Mouse (Mus musculus): Measurements from ENCODE around the gene Mrps10. TPM values are rescaled to one million over a fixed set of nuclear protein-coding genes. Genes with fewer than 3 reads are reported as not detected.
A peak's percentile ranks its signal among the peaks of the same experiment; 100 is the strongest.
"Not testable (repeated sequence)": the region's sequence is repeated elsewhere in the genome, so short reads cannot be mapped to it uniquely, and the experiment has no call there.

The Mrps10 gene
- total RNA-seq, 4 experiments from 2014 or later: 32.8 to 35.3 (median 33.8) TPM

DNA sequence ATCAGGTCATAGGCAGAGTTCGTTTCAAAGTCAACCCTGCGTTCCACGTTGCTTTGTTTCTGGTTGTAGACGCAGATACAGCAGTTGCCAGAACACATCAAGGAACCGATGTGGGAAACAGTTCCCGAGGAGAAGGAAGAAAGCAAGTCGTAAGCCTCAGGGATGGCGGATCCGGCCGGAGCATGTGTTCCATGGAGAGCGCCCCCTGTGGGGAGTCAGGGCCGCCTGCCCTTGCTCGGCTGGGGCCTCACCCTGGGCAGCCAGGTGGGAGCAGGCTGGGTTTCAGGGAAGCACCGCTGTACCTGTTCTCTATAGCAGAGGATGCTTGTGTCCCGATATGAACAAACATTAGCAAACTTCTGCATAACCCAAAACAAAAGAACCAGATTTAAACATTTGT, 9.4 kb downstream of the Mrps10 start:
- DNase-seq (ENCODE audit: low spot score in 2 of 2): no peak

DNA sequence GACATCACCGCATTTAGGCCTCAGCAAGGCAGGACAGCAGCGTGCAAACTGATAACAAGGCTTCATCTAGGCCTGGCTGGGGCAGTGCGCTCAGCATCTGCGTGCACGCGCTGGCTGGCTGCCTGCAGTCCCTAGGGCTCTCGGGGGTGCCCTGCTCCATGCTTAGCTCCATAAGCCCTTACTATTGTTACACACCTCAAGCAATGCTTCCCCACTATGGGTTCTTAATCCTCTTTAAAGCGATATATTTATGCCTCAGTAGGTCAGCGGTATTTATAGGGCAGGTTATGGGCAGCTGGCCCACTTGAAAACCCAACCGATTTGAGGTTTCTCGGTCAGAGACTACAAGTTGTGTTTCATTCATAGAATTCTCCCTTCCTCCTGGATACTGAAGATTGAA, 13.2 kb downstream of the Mrps10 start:
- DNase-seq (ENCODE audit: low spot score in 2 of 2): no peak

DNA sequence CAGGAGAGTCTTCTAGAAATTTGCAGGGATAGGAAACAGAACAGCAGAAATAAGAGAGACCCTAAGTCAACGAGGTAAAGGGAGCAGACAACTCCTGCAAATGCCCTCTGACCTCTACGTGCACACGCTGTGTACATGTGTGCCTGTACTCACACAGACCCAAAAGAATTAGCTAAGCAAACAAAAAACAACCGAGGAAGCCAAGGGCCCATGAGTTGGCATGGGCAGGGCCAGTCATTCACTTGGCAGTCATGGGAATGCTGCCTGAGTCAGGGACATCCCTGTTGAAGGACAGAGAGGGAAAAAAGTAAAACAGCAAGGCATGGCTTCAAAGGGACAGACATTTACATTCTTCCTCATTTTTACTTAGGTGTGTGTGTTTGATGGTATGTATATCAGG, 14.6 kb downstream of the Mrps10 start:
- DNase-seq (ENCODE audit: low spot score in 2 of 2): no peak

DNA sequence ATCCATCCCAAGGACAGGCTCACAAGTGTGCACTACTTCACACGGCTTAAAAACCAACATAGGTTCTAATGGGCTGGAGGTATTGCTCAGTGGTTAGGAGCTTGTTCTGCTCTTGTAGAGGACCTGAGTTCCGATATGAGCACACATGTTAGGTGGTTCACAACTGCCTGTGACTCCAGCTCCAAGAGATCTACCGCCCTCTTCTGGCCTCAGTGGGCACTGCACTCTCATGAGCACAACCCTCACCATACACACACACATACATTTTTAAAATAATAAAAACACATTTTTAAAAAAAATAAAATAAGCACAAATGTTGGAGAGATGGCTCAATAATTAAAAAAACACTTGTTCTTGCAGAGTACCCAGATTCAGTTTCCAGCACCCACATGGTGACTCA, 15.4 kb downstream of the Mrps10 start:
- no peak for DNase-seq (ENCODE audit: low spot score in 2 of 2)

DNA sequence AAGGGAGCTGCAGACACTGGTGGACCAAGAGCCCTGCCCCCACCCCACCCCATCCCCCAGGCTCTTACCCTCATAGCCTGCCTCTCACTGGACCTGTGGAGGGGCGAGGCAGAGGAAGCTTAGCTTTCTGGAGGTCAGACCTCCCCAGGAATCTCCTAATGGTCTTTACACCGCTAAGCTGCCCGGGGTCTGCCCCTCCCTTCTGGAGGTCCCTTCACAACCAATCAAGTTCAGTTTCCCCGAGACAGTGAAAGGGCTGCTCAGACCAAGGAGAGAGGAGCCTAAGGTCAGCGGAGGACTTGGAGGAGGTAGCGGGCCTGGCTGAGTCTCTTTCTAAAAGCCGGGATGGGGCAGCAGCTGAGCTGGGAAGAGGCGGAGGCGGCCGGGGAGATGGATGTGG, 16.5 kb downstream of the Mrps10 start, which contains the start of gene Guca1b:
Gene Guca1b, plus strand, starts transcription at position 249 of the 400 bp plus-strand sequence.
- no peak for DNase-seq (ENCODE audit: low spot score in 2 of 2)

DNA sequence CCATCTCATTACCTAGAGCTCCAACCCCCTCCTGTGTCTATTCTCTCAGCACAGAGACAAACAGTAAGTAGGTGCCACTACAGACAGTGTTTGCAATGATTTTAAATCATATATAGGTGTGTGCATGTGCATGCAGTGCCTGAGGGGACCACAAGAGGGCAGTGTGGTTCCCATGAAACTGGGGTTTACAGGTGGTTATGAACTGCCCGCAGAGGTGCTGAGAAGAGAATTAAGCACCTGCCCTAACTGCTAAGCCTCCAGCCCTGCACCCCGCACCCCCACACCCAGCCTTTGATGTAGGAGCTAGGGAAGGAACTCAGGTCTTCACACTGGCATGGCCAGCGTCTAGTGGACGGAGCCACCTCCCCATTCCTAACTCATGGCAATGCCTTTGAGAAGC, 18.0 kb downstream of the Mrps10 start:
- DNase-seq (ENCODE audit: low spot score in 2 of 2): peak in 1 of 2 experiments; percentile 18

DNA sequence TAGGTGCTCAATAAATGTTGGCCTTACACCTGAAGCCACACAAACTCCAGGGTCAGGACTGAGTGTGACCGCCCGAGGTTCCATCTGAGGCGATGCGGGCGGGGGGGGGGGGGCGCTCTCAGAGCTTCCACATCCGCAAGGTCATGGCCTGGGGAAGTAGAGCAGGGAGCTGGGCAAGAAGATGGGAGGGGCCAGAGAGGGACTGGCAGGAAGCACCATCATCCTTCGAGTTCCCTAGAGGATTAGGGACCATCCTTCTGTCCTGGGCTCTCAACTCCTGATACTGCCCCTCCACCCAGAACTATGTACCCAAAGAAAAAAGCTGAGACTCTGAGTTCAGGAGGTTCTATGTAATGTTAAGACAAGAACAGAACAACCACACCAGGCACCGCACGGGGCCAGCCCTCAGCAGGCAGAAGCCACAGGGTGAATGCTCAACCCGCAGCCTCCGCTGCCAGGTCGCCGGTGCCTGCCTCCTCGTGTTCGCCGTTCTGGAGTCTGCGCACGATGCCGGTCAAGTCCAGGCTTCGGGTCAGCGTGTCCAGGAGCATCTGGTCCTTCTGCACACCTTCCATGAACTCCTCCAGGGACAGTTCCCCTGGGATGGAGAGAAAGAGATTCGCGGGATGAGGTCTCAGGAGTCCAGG, 25.7 kb downstream of the Mrps10 start:
- no peak for DNase-seq (ENCODE audit: low spot score in 2 of 2)

DNA sequence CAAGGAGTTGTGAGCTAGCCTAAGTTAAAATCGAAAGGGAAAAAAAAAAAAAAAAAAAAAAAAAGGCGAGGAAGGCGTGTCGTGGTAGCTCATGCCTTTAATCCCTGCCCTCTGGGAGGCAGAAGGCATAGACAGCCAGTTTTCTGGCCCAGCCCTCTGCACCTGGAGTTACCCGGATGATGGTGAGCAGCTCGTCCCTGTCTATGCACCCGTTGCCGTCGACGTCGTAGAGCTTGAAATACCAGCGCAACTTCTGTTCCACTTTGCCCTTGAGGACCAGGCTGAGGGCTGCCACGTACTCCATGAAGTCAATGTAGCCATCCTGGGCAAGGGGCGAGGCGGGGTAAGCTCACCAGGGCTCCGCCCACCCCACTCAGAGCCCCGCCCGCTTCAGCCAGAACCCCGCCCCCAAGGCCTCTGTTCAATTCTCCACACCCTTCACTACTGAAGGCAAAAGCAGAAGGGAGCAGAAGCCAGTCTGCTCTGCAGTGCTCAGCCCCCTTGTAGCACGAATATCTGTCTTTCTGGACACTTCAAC, 26.8 kb downstream of the Mrps10 start:
- no peak for DNase-seq (ENCODE audit: low spot score in 2 of 2)

DNA sequence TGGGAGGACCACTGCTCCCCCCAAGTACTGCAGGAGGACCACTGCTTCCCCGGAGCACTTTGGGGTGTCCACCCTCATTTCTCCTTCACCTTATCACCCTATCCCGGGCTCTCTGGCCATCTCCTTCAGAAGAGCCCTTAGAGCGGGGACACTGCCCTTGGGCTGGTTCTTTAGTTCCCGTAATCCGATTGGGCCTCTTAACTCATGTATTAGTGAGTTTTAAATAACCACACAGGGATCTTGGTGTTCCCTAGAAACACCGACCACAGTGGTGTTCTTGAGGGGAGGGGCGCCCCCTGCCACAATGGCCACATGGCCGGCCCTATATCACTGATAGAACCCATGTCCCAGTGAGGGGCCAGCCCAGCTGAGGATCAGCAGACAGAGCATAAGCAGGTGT, 30.4 kb downstream of the Mrps10 start:
- DNase-seq (ENCODE audit: low spot score in 2 of 2): no peak

DNA sequence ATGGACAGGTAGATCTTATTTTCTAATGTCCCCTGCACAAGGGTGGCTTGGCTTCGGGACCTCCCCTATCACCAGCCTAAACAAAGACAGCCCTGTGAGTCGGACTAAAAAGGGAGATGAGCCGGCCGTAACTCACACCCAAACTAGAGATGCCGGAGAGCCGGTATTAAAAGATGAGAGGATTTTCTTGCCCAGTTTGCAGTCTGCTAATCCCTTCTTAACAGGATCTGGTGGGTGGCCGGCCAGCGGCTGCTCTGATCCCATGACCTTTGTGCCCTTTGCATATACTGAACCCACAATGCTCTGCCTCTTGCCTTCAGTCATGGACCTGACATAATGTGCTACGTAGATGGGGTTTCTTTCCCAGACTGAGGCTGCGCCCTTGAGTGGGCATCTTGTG, 31.8 kb downstream of the Mrps10 start, which contains the start of gene Guca1a:
Gene Guca1a, minus strand, starts transcription at position 134 of the 400 bp plus-strand sequence.
- no peak for DNase-seq (ENCODE audit: low spot score in 2 of 2)

DNA sequence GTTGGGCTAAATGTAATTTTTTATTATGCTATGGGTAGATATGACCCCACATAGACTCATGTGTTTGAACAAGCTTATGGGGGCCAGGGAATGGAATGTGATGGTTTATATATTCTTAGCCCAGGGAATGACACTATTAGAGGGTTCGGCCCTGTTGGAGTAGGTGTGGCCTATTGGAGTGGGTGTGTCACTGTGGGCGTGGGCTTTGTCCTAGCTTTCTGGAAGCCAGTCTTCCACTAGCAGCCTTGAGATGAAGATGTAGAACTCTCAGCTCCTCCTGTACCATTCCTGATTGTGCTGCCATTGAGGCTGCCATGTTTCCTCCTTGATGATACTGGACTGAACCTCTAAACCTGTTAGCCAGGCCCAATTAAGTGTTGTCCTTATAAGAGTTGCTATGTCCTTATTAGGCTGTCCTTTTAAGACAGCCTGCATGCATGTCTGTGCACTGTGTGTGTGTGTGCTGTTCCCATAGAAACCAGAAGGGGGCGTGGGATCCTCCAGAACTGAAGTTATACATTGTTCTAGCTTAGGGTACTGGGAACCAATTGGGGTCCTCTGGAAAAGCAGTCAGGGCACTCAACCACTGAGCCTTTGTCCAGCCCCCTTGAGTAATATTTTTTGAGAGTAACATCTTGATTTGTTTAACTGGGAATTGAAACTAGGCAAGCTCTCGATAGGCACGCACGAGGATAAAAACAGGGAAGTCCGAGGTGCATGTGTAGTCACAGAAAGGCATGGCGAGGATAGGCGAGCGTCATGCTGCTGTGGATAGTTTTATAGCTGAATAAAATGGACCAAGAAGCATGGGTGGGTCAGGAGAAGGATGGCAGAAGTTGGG, 39.2 kb downstream of the Mrps10 start:
- no peak for DNase-seq (ENCODE audit: low spot score in 2 of 2)

DNA sequence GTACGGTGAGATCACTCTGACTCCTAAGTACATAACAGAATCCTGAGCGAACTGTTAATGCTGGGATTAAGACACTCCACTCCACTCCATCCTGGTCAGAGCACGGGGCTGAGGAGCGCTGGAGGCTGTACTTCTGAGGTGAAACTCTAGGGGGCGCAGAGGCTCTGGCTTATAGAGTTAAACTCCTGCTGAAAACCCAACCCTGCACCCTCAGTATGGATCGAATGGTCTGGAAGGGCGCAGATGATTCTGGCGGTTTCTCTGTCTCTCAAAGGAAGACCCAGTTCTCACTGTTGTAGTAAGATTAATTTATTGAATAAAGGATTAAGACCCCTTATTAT, 39.8 kb downstream of the Mrps10 start:
- DNase-seq (ENCODE audit: low spot score in 2 of 2): peak in 1 of 2 experiments; percentile 31

DNA sequence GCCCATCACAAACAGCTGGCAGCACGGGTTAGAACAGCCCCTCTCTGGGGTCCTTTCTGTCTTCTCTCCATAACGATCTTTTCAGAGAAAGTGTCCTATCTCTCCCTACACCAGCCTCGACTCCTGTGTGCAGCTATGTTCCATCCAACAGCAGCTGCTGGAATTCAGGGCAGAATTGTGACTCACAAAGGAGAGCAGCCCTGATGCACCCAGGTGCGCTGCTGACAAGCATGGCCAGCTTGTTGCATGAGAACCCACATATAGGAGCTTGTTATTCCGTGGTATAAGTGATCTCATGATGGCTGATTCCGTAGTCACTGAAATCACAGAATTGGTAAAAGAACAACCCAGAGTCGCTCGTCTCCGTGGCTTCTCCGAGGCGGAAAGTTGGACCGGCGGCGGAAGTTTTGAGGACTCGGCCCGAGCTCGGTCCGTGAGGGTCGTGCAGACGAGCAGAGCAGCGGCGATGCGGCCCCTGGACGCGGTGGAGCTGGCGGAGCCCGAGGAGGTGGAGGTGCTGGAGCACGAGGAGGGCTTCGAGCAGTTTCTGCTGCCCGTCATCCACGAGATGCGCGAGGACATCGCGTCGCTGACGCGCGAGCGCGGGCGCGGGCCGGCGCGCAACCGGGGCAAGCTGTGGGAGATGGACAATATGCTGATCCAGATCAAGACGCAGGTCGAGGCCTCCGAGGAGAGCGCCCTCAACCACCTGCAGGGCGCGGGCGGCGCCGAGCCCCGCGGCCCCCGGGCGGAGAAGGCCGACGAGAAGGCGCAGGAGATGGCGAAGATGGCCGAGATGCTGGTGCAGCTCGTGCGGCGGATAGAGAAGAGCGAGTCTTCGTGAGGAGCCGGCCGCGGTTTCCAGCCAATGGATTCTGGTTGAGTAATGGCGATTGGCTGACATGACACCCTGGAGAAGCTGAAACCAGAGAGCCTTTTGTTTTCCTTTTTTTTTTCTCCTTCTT, 41.5 kb downstream of the Mrps10 start:
- DNase-seq (ENCODE audit: low spot score in 2 of 2): not testable (repeated sequence)

DNA sequence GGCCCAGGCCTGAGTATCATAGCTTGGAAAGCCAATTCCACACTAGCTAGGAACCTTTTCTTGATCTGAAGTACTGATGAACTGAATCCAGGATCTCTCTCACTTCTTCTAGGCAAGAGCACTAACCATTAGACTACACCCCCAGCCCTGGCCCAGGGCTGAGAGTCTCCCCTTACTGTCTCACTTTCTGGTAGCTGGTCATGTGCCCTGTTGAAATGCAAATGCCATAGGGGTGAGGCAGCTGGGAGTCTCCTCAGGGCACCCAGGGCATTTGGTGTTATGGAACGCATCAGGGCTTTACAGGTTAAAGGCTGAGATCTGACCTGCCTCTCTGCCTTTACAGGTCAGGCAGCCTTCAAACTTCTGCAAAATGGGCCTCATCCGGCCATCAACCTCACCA, 51.5 kb downstream of the Mrps10 start:
- no peak for DNase-seq (ENCODE audit: low spot score in 2 of 2)

DNA sequence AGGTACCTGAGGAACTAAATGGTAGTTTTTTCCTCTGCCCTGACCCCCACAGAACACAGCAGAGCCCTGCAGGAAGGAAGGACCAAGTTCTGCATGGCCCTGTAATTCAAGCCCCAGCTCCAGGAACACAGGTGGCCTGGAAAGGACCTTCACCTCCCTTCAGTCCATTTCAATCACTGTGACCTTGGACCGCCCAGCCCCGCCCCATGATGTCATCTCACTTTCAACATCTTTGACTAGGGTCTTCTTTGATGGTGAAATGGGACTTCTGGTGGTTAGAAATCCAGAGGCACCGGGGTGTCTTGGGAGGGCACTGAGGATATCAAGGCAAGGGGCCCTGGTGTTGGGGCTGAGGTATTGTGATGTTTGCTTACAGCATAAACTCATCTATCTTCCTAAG, 52.9 kb downstream of the Mrps10 start:
- no peak for DNase-seq (ENCODE audit: low spot score in 2 of 2)

DNA sequence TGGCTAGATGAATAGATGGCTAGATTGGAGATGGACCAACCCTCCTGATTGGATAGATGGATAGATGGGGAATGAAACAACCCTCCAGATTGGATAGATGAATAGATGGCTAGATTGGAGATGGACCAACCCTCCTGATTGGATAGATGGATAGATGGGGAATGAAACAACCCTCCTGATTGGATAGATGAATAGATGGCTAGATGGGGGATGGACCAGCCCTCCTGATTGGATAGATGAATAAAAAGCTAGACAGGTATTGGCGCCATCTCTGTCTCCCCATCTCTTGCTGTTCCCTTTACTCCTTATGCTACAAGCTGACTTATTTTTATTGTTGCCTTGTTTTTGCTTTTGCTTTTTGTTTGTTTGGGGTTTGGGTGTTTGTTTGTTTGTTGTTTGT, 53.9 kb downstream of the Mrps10 start:
- not testable (repeated sequence) for DNase-seq (ENCODE audit: low spot score in 2 of 2)

DNA sequence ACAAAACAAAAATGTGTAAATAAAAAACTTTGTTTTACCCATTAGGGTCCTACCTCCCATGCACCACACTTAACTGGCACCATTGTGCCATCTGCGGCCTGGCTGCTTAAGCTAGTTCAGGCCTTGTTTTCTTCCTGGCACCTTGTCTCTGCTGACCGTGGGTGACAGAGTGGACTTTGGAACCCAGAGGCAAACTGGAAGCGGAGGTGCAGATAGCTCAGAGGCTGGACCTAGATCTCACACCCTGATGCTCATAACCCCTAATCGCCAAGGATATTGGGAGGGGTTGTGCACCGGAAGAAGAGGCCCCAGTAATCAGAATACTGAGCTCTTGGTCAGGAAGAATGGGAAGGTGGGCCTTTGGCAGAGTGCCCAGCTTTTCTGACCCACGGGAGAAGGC, 55.5 kb downstream of the Mrps10 start:
- DNase-seq (ENCODE audit: low spot score in 2 of 2): no peak

DNA sequence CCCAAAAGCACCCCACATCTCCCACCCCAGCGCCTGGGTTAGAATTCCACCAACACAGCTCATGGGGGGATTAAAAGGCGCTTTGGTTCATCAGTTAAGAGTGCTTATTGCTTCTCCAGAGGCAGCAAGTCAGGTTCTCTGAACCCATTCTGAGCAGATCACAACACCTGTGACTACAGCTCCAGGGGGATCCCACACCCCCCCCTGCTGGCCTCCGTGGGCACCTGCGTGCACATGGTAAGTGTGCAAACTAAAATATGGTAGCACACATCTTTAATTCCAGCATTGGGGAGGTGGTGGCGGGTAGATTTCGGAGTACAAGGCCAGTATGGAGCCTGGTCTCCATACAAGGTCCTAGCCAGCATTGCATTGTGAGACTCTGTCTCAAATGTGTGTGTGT, 58.6 kb downstream of the Mrps10 start:
- DNase-seq (ENCODE audit: low spot score in 2 of 2): no peak

DNA sequence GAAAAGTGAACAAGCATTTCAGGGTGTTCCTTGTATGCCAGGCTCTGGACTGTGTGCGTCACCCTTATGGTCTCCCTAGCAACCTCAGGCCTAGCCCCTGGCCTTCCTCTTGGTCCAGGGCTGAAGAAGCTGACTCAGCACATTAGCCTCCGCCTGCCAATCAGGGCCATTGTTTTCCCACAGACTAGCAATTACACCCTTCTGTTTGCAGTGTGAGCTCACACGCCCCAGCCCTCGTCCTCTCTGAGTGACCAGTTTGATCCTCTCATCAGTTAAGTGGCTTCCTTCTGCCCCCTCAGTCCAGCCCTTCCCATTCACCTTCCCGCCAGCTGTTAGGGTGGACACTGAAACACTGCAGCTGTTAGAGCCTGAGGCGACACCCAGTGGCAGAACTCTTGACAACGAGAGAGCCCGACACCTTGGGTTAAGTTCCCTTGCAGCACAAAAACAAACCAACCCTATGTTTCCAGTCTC, 60.2 kb downstream of the Mrps10 start:
- no peak for DNase-seq (ENCODE audit: low spot score in 2 of 2)

DNA sequence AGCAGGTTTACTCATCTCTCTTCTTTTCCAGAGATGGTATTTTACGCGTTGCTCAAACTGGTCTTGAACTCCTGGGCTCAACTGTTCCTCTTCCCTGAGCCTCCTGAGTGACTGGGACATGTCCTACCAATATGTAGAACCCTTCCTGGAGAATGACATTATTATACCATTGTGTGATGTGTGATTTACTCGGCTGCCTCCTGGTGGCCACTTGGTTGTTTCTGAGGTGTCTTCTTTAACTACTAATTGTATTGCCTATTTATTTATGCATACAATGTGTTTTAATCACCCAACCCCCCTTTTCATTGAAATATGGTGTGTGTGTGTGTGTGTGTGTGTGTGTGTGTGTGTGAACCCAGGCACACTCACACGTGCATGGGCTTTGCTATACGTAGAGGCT, 62.1 kb downstream of the Mrps10 start:
- DNase-seq (ENCODE audit: low spot score in 2 of 2): no peak
